Mouse (Mus musculus) thymus, adult 2 months (tissue): ENCODE data around the gene Ccdc144b.

ENCODE experiments used
- CTCF ChIP-seq: fragments of 200-500 bp; IDR thresholded peaks from 2 replicates; pipeline ENCODE4 v1.5.1; 2012; ENCODE audit warnings: mild to moderate bottlenecking, control low read depth, low read length, moderate library complexity, borderline replicate concordance; ENCODE audit not compliant: control insufficient read depth, poor library complexity, insufficient read depth; ENCODE audit errors: extremely low read depth
- POLR2A ChIP-seq: fragments of 200-500 bp; IDR thresholded peaks from 2 replicates; pipeline ENCODE4 v1.6.1; 2012; ENCODE audit warnings: mild to moderate bottlenecking, low read length, control low read depth, moderate library complexity; ENCODE audit not compliant: control insufficient read depth, poor library complexity, insufficient read depth; ENCODE audit errors: extremely low read depth

- TF ChIP-seq POLR2A (no peak), CTCF (no peak)
Measured at GRCm38 (mm10) chr3:36080741-36081140, 27.4 kb upstream of the Ccdc144b start.
